Mouse (Mus musculus) adipocyte (in vitro differentiated cells): ENCODE measurements around the gene Mtg1.

Experiments
- DNase-seq: peaks from one replicate; pipeline ENCODE4 v3.0.0-alpha.2; 2016; ENCODE audit warnings: low spot score

Gene Mtg1

GRCm38 (mm10) chr7:140137135-140138020, at the start of gene Mtg1:
Mtg1 (plus strand) TSS chr7:140137564.
- peak; percentile 90 for DNase-seq

- DNase-seq: no peak
Measured at GRCm38 (mm10) chr7:140090601-140091000, 46.8 kb upstream of the Mtg1 start.

- no peak for DNase-seq
Measured at GRCm38 (mm10) chr7:140092924-140093528, 44.3 kb upstream of the Mtg1 start, which contains the start of gene Prap1. Prap1 (plus strand) TSS chr7:140093395.

- no peak for DNase-seq
Measured at GRCm38 (mm10) chr7:140094954-140095353, 42.4 kb upstream of the Mtg1 start.

GRCm38 (mm10) chr7:140095556-140095955, 41.8 kb upstream of the Mtg1 start:
- DNase-seq: no peak

- no peak for DNase-seq
Measured at GRCm38 (mm10) chr7:140096055-140096454, 41.3 kb upstream of the Mtg1 start.

- DNase-seq: no peak
Measured at GRCm38 (mm10) chr7:140098466-140098865, 38.9 kb upstream of the Mtg1 start.

GRCm38 (mm10) chr7:140101498-140101897, 35.9 kb upstream of the Mtg1 start:
- DNase-seq: no peak

GRCm38 (mm10) chr7:140101993-140102860, 35.1 kb upstream of the Mtg1 start, which contains the start of gene Fuom:
Fuom (minus strand) TSS chr7:140102441.
- DNase-seq: peak; percentile 62

- DNase-seq: no peak
Measured at GRCm38 (mm10) chr7:140104009-140104408, 33.4 kb upstream of the Mtg1 start.

GRCm38 (mm10) chr7:140111943-140112342, 25.4 kb upstream of the Mtg1 start:
- no peak for DNase-seq

GRCm38 (mm10) chr7:140115583-140116328, 21.6 kb upstream of the Mtg1 start, which contains the start of gene Paox:
Paox (plus strand) TSS chr7:140115799.
- peak; percentile 92 for DNase-seq

- DNase-seq: peak; percentile 93
Measured at GRCm38 (mm10) chr7:140116329-140117054, 20.9 kb upstream of the Mtg1 start, which contains the start of gene Echs1. Echs1 (minus strand) TSS chr7:140116476.

GRCm38 (mm10) chr7:140120484-140120883, 16.9 kb upstream of the Mtg1 start:
- DNase-seq: no peak

GRCm38 (mm10) chr7:140121338-140121910, 15.9 kb upstream of the Mtg1 start:
- no peak for DNase-seq

GRCm38 (mm10) chr7:140122765-140123164, 14.6 kb upstream of the Mtg1 start:
- no peak for DNase-seq

- DNase-seq: no peak
Measured at GRCm38 (mm10) chr7:140124382-140124781, 13.0 kb upstream of the Mtg1 start.

GRCm38 (mm10) chr7:140125278-140126021, 11.9 kb upstream of the Mtg1 start:
- DNase-seq: peak; percentile 89

- DNase-seq: no peak
Measured at GRCm38 (mm10) chr7:140126022-140126350, 11.4 kb upstream of the Mtg1 start.

GRCm38 (mm10) chr7:140126934-140127333, 10.4 kb upstream of the Mtg1 start:
- DNase-seq: no peak
